Mouse (Mus musculus) midbrain, postnatal 0 days (tissue): ENCODE measurements around the gene Serpinb6a. TPM values are rescaled to one million over a fixed set of nuclear protein-coding genes. Genes with fewer than 3 reads are reported as not detected.

Source experiments
- ATAC-seq: fragments of 200-750 bp; cut with Nextera tagmentation; 2 replicates; pipeline ENCODE4 v1.8.0; 2017; ENCODE audit warnings: moderate number of reproducible peaks, mild to moderate bottlenecking, moderate TSS enrichment, moderate library complexity; ENCODE audit not compliant: low FRiP score
- DNase-seq: peaks from one replicate; pipeline ENCODE4 v3.0.0-alpha.2; 2015; ENCODE audit warnings: low spot score
- H3K27ac ChIP-seq: fragments of 300-500 bp; sonication (generic); 2 replicates; pipeline ENCODE4 v1.5.1; 2014; ENCODE audit warnings: low read depth, mild to moderate bottlenecking, low read length, mixed read lengths
- H3K27me3 ChIP-seq: fragments of 300-500 bp; sonication (generic); 2 replicates; pipeline ENCODE4 v1.6.1; 2014; ENCODE audit warnings: low read length, control low read depth, mixed read lengths; ENCODE audit not compliant: insufficient read depth
- H3K36me3 ChIP-seq: fragments of 300-500 bp; sonication (generic); 2 replicates; pipeline ENCODE4 v1.6.1; 2014; ENCODE audit warnings: low read length, control low read depth, mixed read lengths; ENCODE audit not compliant: insufficient read depth
- H3K4me1 ChIP-seq: fragments of 300-500 bp; sonication (generic); 2 replicates; pipeline ENCODE4 v1.6.1; 2014; ENCODE audit warnings: mild to moderate bottlenecking, control low read depth, antibody characterized with exemption, low read length, mixed read lengths; ENCODE audit not compliant: insufficient read depth
- H3K4me2 ChIP-seq: fragments of 300-500 bp; sonication (generic); 2 replicates; pipeline ENCODE4 v1.6.1; 2014; ENCODE audit warnings: low read depth, mild to moderate bottlenecking, low read length, mixed read lengths; ENCODE audit not compliant: poor library complexity, severe bottlenecking
- H3K4me3 ChIP-seq: fragments of 300-500 bp; sonication (generic); 2 replicates; pipeline ENCODE4 v1.5.1; 2014; ENCODE audit warnings: low read depth, mild to moderate bottlenecking, low read length, moderate library complexity
- H3K9ac ChIP-seq: fragments of 300-500 bp; sonication (generic); replicated peaks from 2 replicates; pipeline ENCODE4 v1.6.1; 2014; ENCODE audit warnings: mild to moderate bottlenecking, low read length, moderate library complexity, mixed read lengths; ENCODE audit not compliant: poor library complexity, severe bottlenecking
- H3K9me3 ChIP-seq: fragments of 300-500 bp; sonication (generic); 2 replicates; pipeline ENCODE4 v1.6.1; 2016; ENCODE audit warnings: low read length, control low read depth
- CTCF ChIP-seq: IDR thresholded peaks from 2 replicates; pipeline ENCODE4 v1.5.1; 2016; ENCODE audit warnings: antibody characterized with exemption, mild to moderate bottlenecking
- WGBS: fragments of 180-500 bp; shearing (Covaris S2); extraction: QIAGEN DNeasy Blood & Tissue Kit; methylation state at CpG from one replicate; pipeline ENCODE4 v1.1.7; 2014; 5-methylcytosine and 5-hydroxymethylcytosine counted together
- polyA plus RNA-seq: library from polyadenylated mRNA; unstranded; fragments of >200 nt; fragmentation: Nextera tagmentation; extraction: Ambion mirVana; gene quantifications from 2 replicates; pipeline ENCODE4 v1.2.1, GENCODE M21; 2015
- total RNA-seq: library from RNA; depleted of rRNA; stranded (reverse); fragments of >200 nt; gene quantifications from 2 replicates; pipeline ENCODE4 v1.2.3, GENCODE M21; 2014

Gene Serpinb6a
- total and polyA plus RNA-seq, 2 experiments from 2014 or later = 38.7 to 49.7 TPM

DNA sequence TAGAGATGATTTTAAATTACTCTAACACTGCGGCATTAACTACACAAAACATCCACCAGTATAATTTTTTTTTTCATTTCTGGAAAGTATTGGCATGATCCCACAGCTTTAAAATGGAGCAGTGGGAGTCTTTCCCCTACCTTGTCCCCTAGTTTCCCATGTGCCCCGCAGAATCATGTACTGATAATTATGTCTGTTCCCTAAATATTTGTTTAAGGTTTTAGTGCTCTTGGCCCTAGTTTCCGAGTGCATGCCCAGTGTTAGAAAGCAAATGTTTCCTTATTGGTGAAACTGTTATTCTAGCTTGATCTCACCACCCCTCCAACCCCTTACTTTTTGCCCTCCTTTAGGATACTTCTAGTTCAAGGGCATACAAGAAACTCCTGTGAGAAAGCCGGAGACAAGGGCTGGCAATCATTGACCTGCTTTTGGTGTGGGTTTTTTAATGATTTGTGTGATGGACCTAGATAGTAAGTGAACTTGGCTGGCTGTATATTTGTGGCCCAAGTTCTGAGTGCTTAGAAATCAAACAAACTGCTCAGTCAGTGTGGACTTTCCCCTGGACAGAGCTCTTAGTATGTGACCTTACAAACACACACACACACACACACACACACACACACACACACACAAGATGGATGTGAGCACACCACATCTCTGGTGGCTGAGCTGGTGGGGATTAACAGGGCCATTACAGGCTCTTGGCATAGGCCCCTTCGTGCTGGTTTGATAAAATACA is 43.1 kb upstream of the Serpinb6a start:
- peaks cover 6% of the 10 kb centered on the region; the same call in 1 of the 2 replicates for H3K36me3 ChIP-seq
- no peak for DNase-seq
- no peak overlapping the region for H3K4me3 ChIP-seq
- ATAC-seq = peak; percentile 35; the same call in 1 of the 2 replicates
- no peak for TF ChIP-seq CTCF
- no peak overlapping the region for H3K4me2 ChIP-seq
- H3K27ac ChIP-seq = no peak overlapping the region
- no peaks in the 10 kb centered on the region for H3K9me3 ChIP-seq
- WGBS = 71% methylated on average over 5 of the region's 5 CpGs
- no peaks in the 10 kb centered on the region for H3K27me3 ChIP-seq
- H3K4me1 ChIP-seq = no peaks in the 10 kb centered on the region
- H3K9ac ChIP-seq = no peak overlapping the region

DNA sequence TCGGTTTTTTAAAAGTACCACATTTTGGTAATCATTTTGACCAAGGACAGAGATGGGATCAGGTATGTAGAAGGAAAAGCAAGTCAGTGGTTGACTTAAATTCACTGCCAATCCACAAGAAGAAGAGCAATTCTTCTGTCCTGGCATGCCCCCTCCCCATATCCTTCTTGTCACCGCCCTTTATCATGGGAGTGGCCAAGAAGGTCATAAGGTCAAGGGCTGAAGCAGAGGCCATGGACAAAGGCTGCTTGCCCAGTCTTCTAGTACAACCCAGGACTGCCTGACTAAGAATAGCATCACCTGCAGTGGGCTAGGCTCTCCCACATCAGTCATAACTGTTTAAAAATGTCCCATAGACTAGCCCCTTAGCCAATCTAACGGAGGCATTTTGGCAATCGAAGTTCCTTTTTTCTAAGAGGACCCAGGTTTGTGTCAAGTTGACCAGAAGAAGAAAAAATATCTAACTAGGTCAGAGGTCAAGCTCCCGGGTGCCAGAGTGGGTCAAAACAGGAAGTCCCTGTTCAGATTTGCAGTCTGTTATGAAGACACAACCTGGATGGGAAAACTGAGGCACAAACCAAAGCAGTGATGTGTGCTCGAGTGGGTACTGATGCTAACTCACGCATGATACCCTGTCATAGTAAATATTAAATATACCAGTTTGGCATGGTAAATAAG is 41.3 kb upstream of the Serpinb6a start:
- H3K27ac ChIP-seq = no peak overlapping the region
- ATAC-seq (no peak), DNase-seq (no peak)
- 81% methylated on average over 7 of the region's 7 CpGs for WGBS
- no peak for TF ChIP-seq CTCF
- H3K36me3 ChIP-seq = peaks cover 6% of the 10 kb centered on the region; the same call in 1 of the 2 replicates
- H3K4me1 ChIP-seq = no peaks in the 10 kb centered on the region; the same call in 1 of the 2 replicates
- no peak overlapping the region for H3K4me2 ChIP-seq
- no peak overlapping the region for H3K4me3 ChIP-seq
- H3K9ac ChIP-seq = no peak overlapping the region
- H3K9me3 ChIP-seq = no peaks in the 10 kb centered on the region
- no peaks in the 10 kb centered on the region for H3K27me3 ChIP-seq

DNA sequence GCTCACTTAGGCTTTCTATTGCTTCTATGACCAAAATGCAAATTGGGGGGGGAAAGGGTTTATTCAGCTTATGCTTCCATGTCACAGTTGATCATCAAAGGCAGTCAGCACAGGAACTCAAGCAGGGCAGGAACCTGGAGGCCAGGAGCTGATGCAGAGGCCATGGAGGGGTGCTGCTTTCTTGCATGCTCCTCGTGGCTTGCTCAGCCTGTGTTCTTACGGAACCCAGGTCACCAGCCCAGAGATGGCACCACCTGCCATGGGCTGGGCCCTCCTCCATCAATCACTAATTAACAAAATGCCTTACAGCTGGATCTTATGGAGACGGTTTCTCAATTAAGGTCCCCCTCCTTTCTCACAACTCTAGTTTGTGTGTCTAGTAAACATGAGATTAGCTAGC is 37.5 kb upstream of the Serpinb6a start:
- peaks cover 3% of the 10 kb centered on the region; the same call in 1 of the 2 replicates for H3K4me1 ChIP-seq

DNA sequence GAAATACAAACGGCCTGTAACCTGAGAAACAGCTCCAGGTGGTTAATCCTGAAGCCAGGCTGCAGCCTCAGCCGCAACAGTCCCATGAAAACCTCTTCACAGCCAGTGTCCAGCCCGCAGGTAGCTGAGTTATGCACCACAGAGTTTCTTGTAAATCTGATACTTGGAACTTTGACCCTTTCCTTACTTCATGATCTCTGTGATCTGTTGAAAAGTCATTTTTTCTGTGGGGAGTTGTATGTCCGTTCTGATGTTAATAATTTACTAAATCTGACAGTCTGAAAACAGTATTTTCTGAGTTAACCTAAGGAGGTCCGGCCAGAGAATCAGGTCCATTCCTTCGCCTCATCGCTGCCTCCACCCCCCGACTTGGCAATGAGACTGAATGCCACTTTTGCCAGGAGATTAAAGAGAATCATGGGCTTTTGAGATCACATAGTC is 36.3 kb upstream of the Serpinb6a start:
- no peak for ATAC-seq
- peak overlapping the region; percentile 75 for H3K4me3 ChIP-seq
- peak overlapping the region; percentile 83 for H3K4me2 ChIP-seq
- H3K9ac ChIP-seq = peak overlapping the region; percentile 24; the same call in 1 of the 2 replicates
- peaks cover 4% of the 10 kb centered on the region for H3K36me3 ChIP-seq
- no peaks in the 10 kb centered on the region for H3K9me3 ChIP-seq
- no peak for DNase-seq
- no peak overlapping the region for H3K27ac ChIP-seq
- H3K27me3 ChIP-seq = no peaks in the 10 kb centered on the region
- 33% methylated on average over 8 of the region's 8 CpGs for WGBS
- H3K4me1 ChIP-seq = peaks cover 3% of the 10 kb centered on the region; the same call in 1 of the 2 replicates
- TF ChIP-seq CTCF = no peak

More for the DNA sequence above, 37.5 kb upstream of the Serpinb6a start:
- ATAC-seq (no peak), DNase-seq (no peak)
- H3K4me3 ChIP-seq = no peak overlapping the region
- no peaks in the 10 kb centered on the region for H3K27me3 ChIP-seq
- 90% methylated on average over 3 of the region's 3 CpGs for WGBS
- no peaks in the 10 kb centered on the region for H3K36me3 ChIP-seq
- H3K27ac ChIP-seq = no peak overlapping the region
- no peaks in the 10 kb centered on the region for H3K9me3 ChIP-seq
- no peak overlapping the region for H3K9ac ChIP-seq
- no peak for TF ChIP-seq CTCF
- H3K4me2 ChIP-seq = no peak overlapping the region

DNA sequence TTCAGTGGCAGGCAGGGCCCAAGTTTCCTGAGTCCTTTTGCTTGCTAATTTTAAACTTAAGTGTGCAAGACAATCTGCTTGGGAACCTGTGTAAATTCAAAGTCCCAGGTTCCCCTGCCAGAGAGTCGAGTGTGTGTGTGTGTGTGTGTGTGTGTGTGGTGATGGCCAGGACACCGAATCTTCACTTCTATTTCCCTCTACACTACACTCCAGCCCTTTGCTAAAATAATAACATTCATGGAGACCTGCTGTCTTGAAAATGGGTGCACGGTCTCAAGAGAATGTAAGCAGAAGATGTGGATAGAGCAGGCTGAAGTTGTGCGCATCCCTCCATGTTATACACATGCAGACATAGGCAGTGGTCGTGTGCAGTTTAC is 35.5 kb upstream of the Serpinb6a start:
- Histone ChIP-seq H3K36me3 (peaks cover 12% of the 10 kb centered on the region), H3K27me3 (no peaks in the 10 kb centered on the region), H3K4me1 (peaks cover 3% of the 10 kb centered on the region; the same call in 1 of the 2 replicates), H3K9ac (peak overlapping the region; percentile 92), H3K9me3 (no peaks in the 10 kb centered on the region), H3K4me3 (peak overlapping the region; percentile 75), H3K27ac (peak overlapping the region; percentile 88), H3K4me2 (peak overlapping the region; percentile 83)
- DNase-seq (no peak), ATAC-seq (peak; percentile 35; the same call in 1 of the 2 replicates)
- TF ChIP-seq CTCF = no peak
- WGBS = 33% methylated on average over 5 of the region's 5 CpGs
